Mouse (Mus musculus) A20 (cell line): ENCODE measurements around the gene Ren1.

Experiments used
- DNase-seq: peaks from one replicate; pipeline ENCODE4 v3.0.0-alpha.2; 2011; ENCODE audit warnings: low read depth, low spot score

Gene Ren1

DNA sequence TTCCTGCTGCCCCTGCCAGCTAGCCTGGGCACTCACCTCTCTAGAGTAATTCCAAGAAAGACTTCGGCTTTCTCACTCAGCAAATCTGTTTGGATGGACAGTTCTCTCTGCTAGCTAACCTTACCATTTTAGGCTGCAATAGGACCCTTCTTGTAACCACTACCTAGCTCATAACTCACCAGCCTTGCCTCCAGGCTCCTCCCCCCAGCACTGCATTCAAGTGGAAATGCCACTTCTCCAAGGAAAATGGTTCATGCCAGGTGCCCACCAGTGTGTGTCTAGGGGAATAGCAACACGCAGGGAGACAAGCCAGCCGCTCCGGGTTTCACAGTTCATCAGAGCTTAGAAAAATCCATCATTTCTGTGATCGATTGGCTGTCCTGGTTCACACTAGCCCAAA lies 27.2 kb downstream of the Ren1 start:
- no peak for DNase-seq

DNA sequence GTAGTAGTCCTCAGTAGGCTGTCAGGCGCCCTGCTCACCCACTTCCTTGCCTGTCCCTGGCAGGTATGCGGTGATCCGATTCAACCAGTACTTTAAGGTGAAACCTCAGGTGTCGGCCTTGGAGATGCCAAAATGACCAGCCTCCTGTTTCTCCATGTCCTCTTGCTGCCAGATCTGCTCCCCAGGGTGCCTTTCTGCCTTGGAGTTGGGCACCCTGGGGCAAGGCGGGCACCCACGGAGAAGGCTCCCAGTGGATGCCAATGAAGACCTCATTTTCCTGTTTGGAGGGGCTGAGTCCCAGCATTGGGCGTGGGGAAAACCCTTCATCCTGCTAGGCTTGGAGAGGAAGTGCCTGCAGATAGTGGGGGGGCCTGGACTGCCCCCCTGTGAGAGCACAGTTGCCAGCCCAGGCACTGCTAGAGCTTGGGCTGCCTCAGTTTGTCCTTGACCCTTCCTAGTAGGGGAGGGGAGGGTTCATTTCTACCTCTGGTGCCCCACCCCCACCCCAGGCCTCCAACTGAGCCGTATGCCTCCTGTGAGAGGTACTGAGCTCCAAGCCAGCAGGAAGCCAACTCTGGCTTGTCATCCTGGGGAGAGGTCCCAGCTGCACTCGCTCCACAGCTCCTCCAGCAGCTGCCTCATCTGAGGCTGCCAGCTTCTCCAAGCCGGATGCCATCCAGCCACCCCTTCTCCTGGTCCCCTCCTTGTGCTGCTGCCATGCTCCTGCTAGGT lies 29.1 kb downstream of the Ren1 start:
- DNase-seq, result no peak

GRCm38 (mm10) chr1:133379986-133380320 lies 29.6 kb downstream of the Ren1 start:
- DNase-seq, result no peak

DNA sequence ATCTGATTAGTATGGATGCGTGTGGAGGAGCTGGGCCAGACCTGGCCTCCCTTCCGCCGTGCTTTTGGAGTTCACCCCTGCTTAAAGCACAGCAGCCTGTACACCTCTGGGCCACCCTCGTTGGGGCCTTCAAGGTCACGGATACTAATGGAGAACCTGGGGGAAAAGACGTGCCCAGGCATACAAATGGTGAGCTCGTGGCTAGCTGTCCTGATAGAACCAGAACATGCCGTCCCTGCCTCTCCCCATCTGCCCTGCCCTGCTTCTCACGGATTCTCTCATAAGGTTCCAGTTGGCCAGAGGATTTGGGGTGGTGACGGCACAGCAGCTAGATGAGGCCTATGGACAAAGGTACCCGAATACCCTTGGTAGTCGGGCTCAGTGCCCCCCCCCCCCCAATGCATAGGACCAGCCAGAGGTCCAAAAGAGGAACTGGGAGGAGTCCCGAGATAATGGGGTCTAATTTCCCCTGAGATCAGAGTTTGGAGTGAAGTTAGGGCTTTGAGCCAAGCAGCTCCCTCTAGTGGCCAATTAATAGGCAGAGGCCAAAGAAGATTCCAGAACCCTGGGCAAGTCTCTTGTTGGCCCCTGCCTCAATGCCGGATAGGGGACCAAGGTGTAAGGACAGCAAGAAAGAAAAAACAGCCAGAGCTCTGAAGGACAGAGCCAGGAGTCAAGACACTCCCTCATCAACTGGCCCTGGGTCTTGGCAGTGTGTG lies 30.2 kb downstream of the Ren1 start:
- DNase-seq, result peak; percentile 55

- DNase-seq, result peak; percentile 76
These were observed 31.7 kb downstream of the Ren1 start for GRCm38 (mm10) chr1:133382008-133382407.

DNA sequence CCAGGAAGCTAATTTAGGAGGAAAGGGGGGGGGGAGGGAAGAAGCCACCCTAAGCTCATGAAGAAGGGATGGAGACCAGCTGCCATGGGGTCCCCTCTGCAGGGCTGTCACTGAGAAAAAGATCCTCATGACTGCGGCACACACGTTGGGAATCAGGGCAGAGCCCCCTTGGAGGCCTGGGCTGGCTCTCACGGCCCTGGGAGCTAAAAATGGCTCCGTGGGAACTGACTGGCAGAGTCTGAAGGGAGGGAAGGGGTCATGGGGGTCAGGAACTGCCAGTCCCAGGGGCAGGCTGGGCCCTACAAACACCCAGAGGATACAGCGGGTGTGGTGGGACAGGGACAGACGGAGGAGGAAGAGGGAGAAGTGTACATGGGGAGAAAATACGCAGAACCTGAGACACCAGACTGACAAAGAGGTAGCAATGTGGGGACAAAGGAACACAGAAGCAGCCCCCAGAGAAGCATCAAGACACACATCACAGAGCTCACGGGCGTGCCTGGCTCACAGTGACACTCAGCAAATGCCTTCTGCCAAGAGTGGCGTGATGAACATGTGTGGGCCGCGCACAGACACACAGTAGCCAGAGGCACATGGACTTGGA lies 32.3 kb downstream of the Ren1 start:
- DNase-seq, result no peak

DNA sequence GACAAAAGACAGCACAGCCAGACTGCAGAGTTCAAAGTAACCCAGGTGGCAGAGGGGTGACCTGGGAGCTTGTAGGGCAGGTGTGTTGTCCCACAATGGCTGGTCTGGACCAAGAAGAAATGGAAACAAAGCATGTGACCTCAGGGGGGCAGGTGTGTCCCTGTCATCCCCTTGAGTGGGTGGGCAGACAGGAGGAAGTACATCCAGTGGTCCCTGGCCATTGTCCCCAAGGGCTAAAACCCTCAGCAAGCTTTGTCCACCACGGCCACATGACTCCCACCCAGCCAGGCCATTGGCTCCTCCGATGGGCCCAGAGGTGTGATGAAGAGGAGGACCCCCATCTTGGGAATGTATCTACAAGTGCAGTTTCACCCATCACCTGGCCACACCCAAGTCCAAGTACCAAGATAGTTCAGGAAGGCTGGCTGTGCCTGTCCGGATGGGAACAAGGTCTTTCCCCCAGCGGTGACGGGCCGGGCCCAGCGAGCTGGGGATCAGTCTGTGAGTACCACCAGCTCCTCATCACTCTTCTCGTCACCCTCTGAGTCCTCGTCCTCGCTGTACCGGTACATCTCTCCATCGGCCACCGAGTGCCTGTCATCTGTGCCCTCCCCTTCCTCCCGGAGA lies 33.0 kb downstream of the Ren1 start:
- no peak for DNase-seq

DNA sequence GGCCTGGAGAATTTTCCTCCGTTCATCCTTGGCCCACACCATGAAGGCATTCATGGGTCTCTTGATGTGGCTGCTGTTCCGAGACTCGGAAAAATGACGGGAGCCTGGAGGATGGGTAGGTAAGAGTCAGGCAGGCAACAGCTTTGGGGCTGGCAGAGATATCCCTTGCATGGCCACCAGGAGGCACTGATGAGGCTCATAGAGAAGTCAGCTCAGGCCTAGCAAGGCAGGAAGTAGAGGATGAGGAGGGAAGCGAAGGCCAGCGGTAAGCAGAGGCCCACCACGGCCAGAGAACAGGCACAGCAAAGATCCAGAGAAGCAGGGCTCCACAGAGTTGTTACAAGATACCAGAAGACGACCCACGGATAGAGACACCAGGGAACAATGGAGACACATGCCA lies 35.2 kb downstream of the Ren1 start:
- DNase-seq, result peak; percentile 77

DNA sequence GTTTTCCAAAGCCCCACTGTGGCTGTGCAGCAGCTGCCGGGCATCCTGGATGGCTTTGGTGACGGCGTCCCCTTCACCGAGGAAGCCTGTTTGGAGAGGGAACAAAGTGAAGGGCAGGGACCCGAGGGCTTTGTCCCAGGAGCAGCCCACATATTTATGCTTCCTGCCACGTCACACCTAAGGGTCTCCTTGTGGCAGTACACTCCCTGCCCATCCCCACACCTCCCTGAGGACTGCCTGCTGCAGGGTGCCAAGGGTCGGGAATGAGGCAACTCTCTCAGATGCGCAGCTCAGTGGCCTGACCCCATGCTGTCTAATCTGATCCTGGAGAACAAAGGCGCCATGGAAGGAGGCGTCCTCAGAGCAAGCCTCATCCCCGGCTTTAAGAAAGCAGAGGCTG lies 35.9 kb downstream of the Ren1 start:
- no peak for DNase-seq

DNA sequence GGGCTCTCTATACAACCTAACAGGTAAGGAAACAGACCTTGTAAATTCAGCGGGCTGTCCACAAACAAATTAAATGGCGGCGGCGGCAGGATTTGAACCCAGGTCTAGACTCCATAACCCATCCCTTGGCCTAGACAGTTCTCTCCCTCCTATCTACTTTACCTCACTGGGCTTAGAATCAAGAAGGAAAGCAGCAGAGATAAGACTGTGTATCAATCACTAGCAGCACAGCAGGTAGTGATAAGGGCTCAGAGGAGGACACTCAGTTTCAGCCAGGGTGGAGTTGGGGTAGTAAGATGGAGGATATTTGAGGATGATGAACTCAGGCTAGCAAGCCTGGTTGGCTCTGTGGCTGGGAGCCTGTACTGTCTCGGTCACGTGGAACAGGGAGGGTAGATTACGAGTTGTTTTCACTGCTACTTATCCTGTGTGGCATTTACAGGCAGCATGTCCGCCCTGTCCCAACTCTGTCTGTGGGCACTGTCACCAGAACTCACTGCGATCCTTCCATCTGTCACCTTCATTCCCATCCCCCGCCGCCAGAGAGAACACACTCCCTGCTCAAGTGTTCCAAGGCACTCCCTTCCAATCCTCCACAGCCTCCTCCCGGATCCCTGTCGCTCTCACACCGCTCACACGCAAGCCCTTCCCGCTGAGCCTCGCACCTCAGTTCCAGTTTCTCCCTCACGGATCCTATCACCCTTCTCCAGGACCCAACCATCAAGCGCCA lies 37.4 kb downstream of the Ren1 start:
- DNase-seq, result no peak

DNA sequence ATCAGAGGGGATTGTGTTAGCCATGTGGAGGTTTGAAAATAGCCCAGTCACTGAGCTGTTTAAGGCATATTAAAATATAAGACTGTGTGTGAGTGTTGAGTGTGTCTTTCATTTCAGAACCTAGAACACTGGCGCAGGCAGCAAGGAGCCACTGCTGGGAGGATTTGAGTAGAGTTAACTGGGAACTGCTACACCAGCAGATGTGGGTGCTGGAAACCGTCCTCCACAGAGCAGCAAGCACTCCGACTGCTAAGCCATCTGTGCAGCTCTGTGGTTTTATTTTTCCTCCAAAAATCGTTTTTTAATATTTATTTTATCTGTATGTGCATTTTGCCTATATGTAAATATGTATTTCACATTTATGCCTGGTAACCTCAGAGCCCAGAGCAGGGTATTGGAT lies 44.4 kb downstream of the Ren1 start:
- no peak for DNase-seq

GRCm38 (mm10) chr1:133396693-133397092 lies 46.4 kb downstream of the Ren1 start:
- no peak for DNase-seq

GRCm38 (mm10) chr1:133397094-133397482 lies 46.8 kb downstream of the Ren1 start:
- DNase-seq, result no peak

GRCm38 (mm10) chr1:133397483-133398237 lies 47.4 kb downstream of the Ren1 start:
- DNase-seq, result no peak

- no peak for DNase-seq
These were observed 49.9 kb downstream of the Ren1 start for GRCm38 (mm10) chr1:133400014-133400725.

- no peak for DNase-seq
These were observed 53.7 kb downstream of the Ren1 start for GRCm38 (mm10) chr1:133404005-133404404.

DNA sequence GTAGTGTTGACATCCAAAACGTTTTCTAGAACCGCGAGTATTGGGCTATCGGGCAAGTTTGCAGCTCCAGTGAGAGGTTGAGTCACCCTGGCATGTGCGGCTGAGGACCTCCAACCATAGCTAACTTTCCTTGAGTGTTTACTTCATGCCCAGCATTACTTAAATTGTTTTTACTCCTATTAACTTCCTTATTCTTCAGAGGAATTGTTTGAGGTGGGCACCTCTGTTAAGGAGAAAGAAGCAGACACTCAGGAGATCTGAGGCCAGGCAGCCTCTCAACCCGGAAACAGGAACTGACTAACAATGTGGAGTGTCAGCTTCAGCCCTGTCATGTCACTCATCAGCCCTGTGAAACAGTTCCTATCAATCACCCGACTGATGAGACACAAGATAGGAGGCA lies 56.3 kb downstream of the Ren1 start:
- no peak for DNase-seq

DNA sequence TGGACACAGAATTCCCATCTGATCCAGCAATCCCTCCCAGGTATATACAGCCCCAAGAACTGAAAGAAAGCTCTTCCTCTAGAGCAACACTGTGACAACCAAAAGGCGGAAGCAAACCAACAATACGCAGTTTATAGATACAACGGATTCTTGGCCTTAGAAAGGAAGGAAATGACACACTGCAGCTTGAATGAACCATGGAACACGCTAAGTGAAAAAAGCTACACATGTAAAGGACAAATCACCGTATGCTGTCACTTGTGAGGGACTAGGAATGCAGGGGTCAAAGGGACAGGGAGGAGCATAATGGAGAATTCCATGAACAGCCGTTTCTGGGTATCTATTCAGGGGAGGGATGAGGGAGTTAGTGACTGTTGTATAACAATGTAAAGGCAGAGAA lies 57.1 kb downstream of the Ren1 start:
- DNase-seq, result no peak

DNA sequence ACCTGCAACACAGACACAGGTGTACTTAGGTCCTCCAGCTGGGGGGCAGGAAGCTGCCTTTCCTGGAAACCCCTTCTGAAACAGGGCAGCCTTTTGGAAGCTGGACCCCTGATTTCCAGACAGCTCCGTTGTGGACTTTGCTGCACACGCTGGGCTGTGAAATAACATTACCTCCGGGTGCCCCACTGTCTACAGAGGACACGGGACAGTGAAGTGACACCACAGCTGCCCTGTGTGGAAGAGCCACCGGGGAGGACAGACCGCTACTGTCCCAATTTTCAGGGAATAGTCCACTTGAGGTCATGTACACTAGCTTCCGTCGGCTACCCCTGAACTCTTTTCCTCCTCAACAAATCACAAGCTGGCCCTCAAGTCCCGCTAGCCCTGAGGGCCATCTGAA lies 58.0 kb downstream of the Ren1 start:
- no peak for DNase-seq

DNA sequence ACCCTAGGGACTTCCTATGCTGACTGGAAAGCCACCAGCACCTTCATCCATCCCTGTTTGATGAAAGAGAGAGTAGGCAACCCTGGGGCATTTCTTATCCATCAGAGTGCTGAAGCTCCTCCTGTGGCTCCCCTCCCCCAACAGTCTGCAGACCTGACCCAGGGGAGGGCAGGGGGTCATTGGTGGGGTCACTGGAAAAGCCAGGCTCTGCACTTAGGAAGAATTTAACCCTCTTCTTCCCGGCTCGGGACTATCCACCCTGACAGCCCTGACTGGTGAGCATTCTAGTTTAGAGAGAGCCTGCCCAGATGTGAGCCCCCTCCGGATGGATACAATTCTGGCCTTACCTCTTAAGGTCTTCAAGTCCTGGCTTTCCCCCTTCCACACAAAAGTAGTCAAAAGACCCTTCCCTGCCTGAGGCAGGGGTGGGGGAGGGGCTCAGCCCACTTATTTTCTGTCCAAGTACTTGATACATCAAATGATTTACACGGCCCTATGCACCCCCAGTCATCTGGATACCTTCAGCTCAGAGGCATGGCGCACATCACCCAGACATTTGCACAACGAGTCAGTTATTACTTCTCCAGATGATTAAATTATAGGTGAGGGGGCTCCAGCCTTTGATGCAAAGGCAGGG lies 58.7 kb downstream of the Ren1 start:
- no peak for DNase-seq
